23 mouse cellular contexts compared by ENCODE assay signal in the genomic region with DNA sequence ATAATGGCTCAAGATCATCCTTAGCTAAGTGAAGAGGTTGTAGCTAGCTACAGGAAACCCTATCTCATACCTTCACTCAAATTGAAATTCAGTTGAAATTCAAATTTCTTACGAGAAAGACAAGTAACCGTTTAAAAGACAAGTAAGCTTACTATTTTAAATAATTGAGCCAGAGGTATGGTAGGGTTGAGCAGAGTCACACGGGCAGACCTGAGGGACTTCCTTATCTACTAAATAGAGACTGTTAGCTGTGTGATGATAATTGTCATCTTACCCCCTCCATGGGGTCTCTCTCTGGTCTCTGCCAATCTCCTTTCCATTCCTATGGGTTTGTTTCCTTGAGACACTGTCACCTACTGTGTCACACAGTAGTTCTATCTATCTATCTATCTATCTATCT. TPM values are rescaled to one million over a fixed set of nuclear protein-coding genes. Genes with fewer than 3 reads are reported as not detected.
DNase-seq lines count a peak whose midpoint lies in the region; ATAC-seq and TF ChIP-seq lines count a peak whose summit lies in the region.
"Had no signal": no experiment of that assay in that cellular context is flagged by ENCODE, and none has a peak within 500 bp of the region (broad histone marks: within the 10 kb centered on the region; RNA-seq: fewer than 3 reads in every experiment).

No protein-coding gene starts in this region.

- peak overlapping the region; percentile 71; the same call in 1 of the 2 replicates for H3K4me2 ChIP-seq in liver, embryonic 13.5 days
- no peak overlapping the region for H3K4me2 ChIP-seq in liver, embryonic 15.5 days
- H3K4me2 ChIP-seq: embryonic facial prominence, embryonic 13.5 days; embryonic facial prominence, embryonic 15.5 days; forebrain, embryonic 12.5 days had no signal

- no peak for TF ChIP-seq CTCF in MEL (IDR thresholded peaks at IDR 0.05 in 2 of 3, conservative IDR thresholded peaks at IDR 0.05 in 1 of 3; ENCODE audit: control insufficient read depth in 1 of 3, insufficient read depth in 1 of 3, low read depth in 2 of 3, low read length in 3 of 3, poor library complexity in 1 of 3, severe bottlenecking in 1 of 3)

- no peak overlapping the region for H3K4me3 ChIP-seq in liver, embryonic 13.5 days (replicated peaks)
- H3K4me3 ChIP-seq in MEL (ENCODE audit: control insufficient read depth in 1 of 2, insufficient read depth in 1 of 2, low read depth in 2 of 2, low read length in 2 of 2) = no peak overlapping the region
- H3K4me3 ChIP-seq in liver, embryonic 15.5 days (replicated peaks) = no peak overlapping the region
- H3K4me3 ChIP-seq in limb, embryonic 10.5 days = no peak overlapping the region
- H3K4me3 ChIP-seq: embryonic facial prominence, embryonic 13.5 days; embryonic facial prominence, embryonic 15.5 days; forebrain, embryonic 10.5 days; forebrain, embryonic 12.5 days had no signal

- H3K27me3 ChIP-seq in liver, embryonic 13.5 days = no peaks in the 10 kb centered on the region
- no peaks in the 10 kb centered on the region for H3K27me3 ChIP-seq in MEL (ENCODE audit: control insufficient read depth in 1 of 2, insufficient read depth in 2 of 2, low read length in 2 of 2)
- no peaks in the 10 kb centered on the region for H3K27me3 ChIP-seq in liver, embryonic 15.5 days
- peaks cover 2% of the 10 kb centered on the region; the same call in 1 of the 2 replicates for H3K27me3 ChIP-seq in limb, embryonic 10.5 days (ENCODE audit: low read depth, poor library complexity, severe bottlenecking)
- H3K27me3 ChIP-seq: CH12.LX; embryonic facial prominence, embryonic 13.5 days; embryonic facial prominence, embryonic 15.5 days; forebrain, embryonic 12.5 days had no signal

- DNase-seq in liver, embryonic 13.5 days = no peak
- DNase-seq in liver = no peak
- peak; percentile 40 for DNase-seq in MEL (ENCODE audit: low read depth, low spot score)
- no peak for DNase-seq in limb, embryonic 10.5 days (ENCODE audit: low spot score)
- DNase-seq: adrenal gland, adult 2 months; adrenal gland, postnatal 10 days; adrenal gland, postnatal 25 days; cerebellum, adult 11 months; cerebellum, adult 18-20 months; cerebellum, adult 8-10 months; cerebellum, adult 9-11 months; cerebellum, postnatal 14 days; cerebellum, postnatal 36 days; embryo, embryonic 11 days had no signal

- no peak overlapping the region for H3K9ac ChIP-seq in liver, embryonic 13.5 days
- no peak overlapping the region for H3K9ac ChIP-seq in MEL (ENCODE audit: control insufficient read depth, low read depth, low read length, poor library complexity, severe bottlenecking)
- H3K9ac ChIP-seq in liver, embryonic 15.5 days = no peak overlapping the region
- H3K9ac ChIP-seq: embryonic facial prominence, embryonic 13.5 days; embryonic facial prominence, embryonic 15.5 days; forebrain, embryonic 12.5 days had no signal

- peaks cover 93% of the 10 kb centered on the region for H3K4me1 ChIP-seq in liver, embryonic 13.5 days (replicated peaks)
- peaks cover 24 to 59% of the 10 kb centered on the region in 2 experiments for H3K4me1 ChIP-seq in MEL (ENCODE audit: control insufficient read depth in 1 of 2, insufficient read depth in 2 of 2, low read length in 2 of 2)
- peaks cover 88% of the 10 kb centered on the region for H3K4me1 ChIP-seq in liver, embryonic 15.5 days (replicated peaks)
- peaks cover 24% of the 10 kb centered on the region for H3K4me1 ChIP-seq in limb, embryonic 10.5 days

- TF ChIP-seq EP300 in MEL (IDR thresholded peaks at IDR 0.05; ENCODE audit: low read depth in 1 of 2, low read length in 2 of 2) = peak; percentile 59 to 65

- TF ChIP-seq POLR2A in MEL (IDR thresholded peaks at IDR 0.05; ENCODE audit: control insufficient read depth in 1 of 2, insufficient read depth in 1 of 2, low read depth in 1 of 2, low read length in 2 of 2, poor library complexity in 1 of 2) = no peak

- no peak for TF ChIP-seq RAD21 in MEL (IDR thresholded peaks at IDR 0.05; ENCODE audit: low read depth, low read length)

- H3K79me2 ChIP-seq in MEL (ENCODE audit: control insufficient read depth, insufficient read depth, low read length, poor library complexity) = peaks cover 11% of the 10 kb centered on the region

- no peaks in the 10 kb centered on the region; the same call in 1 of the 2 replicates for H3K36me3 ChIP-seq in liver, embryonic 13.5 days
- H3K36me3 ChIP-seq in MEL (ENCODE audit: control insufficient read depth in 1 of 2, insufficient read depth in 2 of 2, low read length in 2 of 2) = peaks cover 0 to 45% of the 10 kb centered on the region in 2 experiments; a peak in 2 of 4 replicates
- no peaks in the 10 kb centered on the region for H3K36me3 ChIP-seq in liver, embryonic 15.5 days (replicated peaks)
- H3K36me3 ChIP-seq in limb, embryonic 10.5 days = no peaks in the 10 kb centered on the region
- H3K36me3 ChIP-seq: embryonic facial prominence, embryonic 13.5 days; embryonic facial prominence, embryonic 15.5 days; forebrain, embryonic 10.5 days; forebrain, embryonic 12.5 days had no signal

- H3K9me3 ChIP-seq in liver, embryonic 13.5 days (replicated peaks) = peaks cover 2% of the 10 kb centered on the region; the same call in 1 of the 2 replicates
- H3K9me3 ChIP-seq in MEL (replicated peaks; ENCODE audit: insufficient read depth, low read length) = no peaks in the 10 kb centered on the region
- no peaks in the 10 kb centered on the region for H3K9me3 ChIP-seq in liver, embryonic 15.5 days (replicated peaks)
- no peaks in the 10 kb centered on the region for H3K9me3 ChIP-seq in limb, embryonic 10.5 days (replicated peaks)
- H3K9me3 ChIP-seq: embryonic facial prominence, embryonic 13.5 days; embryonic facial prominence, embryonic 15.5 days; forebrain, embryonic 10.5 days; forebrain, embryonic 12.5 days had no signal

- 42% methylated on average over 3 of the region's 3 CpGs for WGBS in liver, embryonic 13.5 days (ENCODE audit: insufficient replicate concordance)
- WGBS in liver, embryonic 15.5 days (ENCODE audit: insufficient replicate concordance) = 33% methylated on average over 3 of the region's 3 CpGs
- 93% methylated on average over 3 of the region's 3 CpGs for WGBS in limb, embryonic 10.5 days

- ATAC-seq in liver, embryonic 13.5 days (ENCODE audit: low read depth) = no peak
- no peak for ATAC-seq in liver, embryonic 15.5 days (ENCODE audit: insufficient read depth)
- no peak for ATAC-seq in CD4-positive, CD25-positive, alpha-beta regulatory T cell, adult 4 months
- ATAC-seq: forebrain, embryonic 14.5 days; forebrain, embryonic 16.5 days had no signal

- peak overlapping the region; percentile 98 for H3K27ac ChIP-seq in liver, embryonic 13.5 days
- peak overlapping the region; percentile 64 for H3K27ac ChIP-seq in MEL (ENCODE audit: control insufficient read depth, low read depth, low read length)
- H3K27ac ChIP-seq in liver, embryonic 15.5 days (replicated peaks) = peak overlapping the region; percentile 95
- H3K27ac ChIP-seq in limb, embryonic 10.5 days = no peak overlapping the region
- H3K27ac ChIP-seq: embryonic facial prominence, embryonic 13.5 days; embryonic facial prominence, embryonic 15.5 days; forebrain, embryonic 10.5 days; forebrain, embryonic 12.5 days had no signal

TF ChIP-seq in MEL, 35 proteins besides CTCF, POLR2A, EP300 and RAD21:
- TF ChIP-seq MEF2A (IDR thresholded peaks at IDR 0.05; ENCODE audit: extremely low read depth, insufficient replicate concordance, low read depth, low read length, poor library complexity, severe bottlenecking) (no peak), ZC3H11A (IDR thresholded peaks at IDR 0.05; ENCODE audit: low read depth, low read length) (no peak), USF1 (IDR thresholded peaks at IDR 0.05; ENCODE audit: low read depth, low read length) (peak; percentile 29; the same call in 1 of the 2 replicates), ETS1 (IDR thresholded peaks at IDR 0.05; ENCODE audit: low read depth, low read length) (0 out of 2 replicates have a peak, but pooled peaks have one; percentile 21), CHD1 (IDR thresholded peaks at IDR 0.05; ENCODE audit: low read depth, low read length) (no peak), UBTF (IDR thresholded peaks at IDR 0.05; ENCODE audit: borderline replicate concordance, insufficient read depth, low read depth, low read length) (no peak), RCOR1 (IDR thresholded peaks at IDR 0.05; ENCODE audit: low read depth, low read length) (0 out of 2 replicates have a peak, but pooled peaks have one; percentile 34), TCF12 (IDR thresholded peaks at IDR 0.05; ENCODE audit: low read depth, low read length) (peak; percentile 31), TAL1 (IDR thresholded peaks at IDR 0.05; ENCODE audit: low read length) (no peak), MAFK (IDR thresholded peaks at IDR 0.05; ENCODE audit: borderline replicate concordance, low read depth, low read length) (no peak)

RNA-seq across cellular contexts. Expression of a gene that starts 30.6 kb away (rescaled TPM):
- 1.2 and 1.3 TPM in 2 replicates for polyA plus RNA-seq in liver, embryonic 13.5 days (2015; fragmentation: Nextera tagmentation; extraction: Ambion mirVana)
- total RNA-seq in MEL (2012; rRNA removed) = 3.1 and 4.5 TPM in 2 replicates
- 10 to 100 TPM in 1 of 2 experiments, not detected in 1; 10.6 TPM for polyA plus RNA-seq in MEL (2012; ENCODE audit: insufficient read depth in 1 of 2, insufficient read length in 2 of 2, low read depth in 1 of 2, low replicate concordance in 2 of 2, missing spikeins in 1 of 2)
- 1.2 TPM in 2 replicates for polyA plus RNA-seq in liver, embryonic 15.5 days (2015; fragmentation: Nextera tagmentation; extraction: Ambion mirVana)
- 1.2 and 1.5 TPM in 2 replicates for polyA plus RNA-seq in limb, embryonic 10.5 days (2016; fragmentation: Nextera tagmentation; extraction: Ambion mirVana)
- under 1 TPM; 0.24 to 0.72 TPM for polyA plus RNA-seq in CD4-positive, CD25-positive, alpha-beta regulatory T cell, adult 4 months (2017; shearing (Covaris generic))
